Mouse (Mus musculus) adrenal gland, adult 8-10 months (tissue): ENCODE results near the gene Gm45799. TPM values are rescaled to one million over a fixed set of nuclear protein-coding genes. Genes with fewer than 3 reads are reported as not detected.

ENCODE experiments used
- DNase-seq: peaks from one replicate; pipeline ENCODE4 v3.0.0; 2022
- total RNA-seq, 4 experiments: library from RNA; stranded (reverse); gene quantifications; 2 replicates each; pipeline ENCODE4 v1.2.4; 2022

The Gm45799 gene
- total RNA-seq, 4 experiments from 2014 or later, result 6.4 to 14.4 (median 8.2) TPM

DNA sequence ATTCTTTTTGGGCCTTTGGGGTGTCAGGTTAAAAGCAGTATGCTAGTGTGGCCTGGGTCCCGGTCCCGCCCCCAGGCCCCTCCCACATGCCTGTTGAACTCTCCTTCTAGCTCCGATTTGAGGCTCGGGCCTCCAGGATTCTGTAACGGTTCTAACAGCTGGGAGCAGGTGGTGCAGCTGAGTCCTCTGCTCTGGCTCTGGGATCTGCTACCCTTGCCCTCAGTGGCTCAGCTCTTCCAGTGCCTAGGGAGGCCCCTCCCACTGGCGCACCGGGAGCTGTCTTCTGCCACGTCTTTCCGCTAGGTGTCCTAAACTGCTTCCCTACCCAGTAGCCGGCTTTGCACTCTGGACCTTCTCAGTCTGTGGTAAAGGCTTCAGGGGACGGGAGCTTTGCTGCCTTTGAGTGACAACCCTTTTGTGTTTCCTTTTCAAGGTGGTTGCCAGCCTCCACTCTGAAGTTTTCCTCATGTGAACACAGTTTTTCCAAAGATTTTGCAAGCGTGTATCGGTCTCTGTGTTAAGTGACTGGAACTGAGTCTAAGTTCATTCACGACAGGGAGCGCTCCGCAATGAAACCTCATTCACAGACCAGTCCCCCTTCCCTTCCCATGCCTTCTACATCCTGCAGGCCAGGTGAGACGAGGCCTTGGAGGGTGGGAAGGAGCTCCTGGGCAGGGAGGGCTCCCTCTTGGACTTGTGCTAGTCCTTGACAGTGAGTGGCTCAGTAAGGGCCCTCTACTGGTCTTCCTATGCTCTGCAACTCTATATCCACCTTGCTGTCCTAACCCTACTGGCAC lies 10.5 kb downstream of the Gm45799 start, which contains the start of gene Dnhd1:
Gene Dnhd1 (plus strand): TSS at position 189 of the 797 bp plus-strand sequence.
- peak; percentile 80 for DNase-seq

DNA sequence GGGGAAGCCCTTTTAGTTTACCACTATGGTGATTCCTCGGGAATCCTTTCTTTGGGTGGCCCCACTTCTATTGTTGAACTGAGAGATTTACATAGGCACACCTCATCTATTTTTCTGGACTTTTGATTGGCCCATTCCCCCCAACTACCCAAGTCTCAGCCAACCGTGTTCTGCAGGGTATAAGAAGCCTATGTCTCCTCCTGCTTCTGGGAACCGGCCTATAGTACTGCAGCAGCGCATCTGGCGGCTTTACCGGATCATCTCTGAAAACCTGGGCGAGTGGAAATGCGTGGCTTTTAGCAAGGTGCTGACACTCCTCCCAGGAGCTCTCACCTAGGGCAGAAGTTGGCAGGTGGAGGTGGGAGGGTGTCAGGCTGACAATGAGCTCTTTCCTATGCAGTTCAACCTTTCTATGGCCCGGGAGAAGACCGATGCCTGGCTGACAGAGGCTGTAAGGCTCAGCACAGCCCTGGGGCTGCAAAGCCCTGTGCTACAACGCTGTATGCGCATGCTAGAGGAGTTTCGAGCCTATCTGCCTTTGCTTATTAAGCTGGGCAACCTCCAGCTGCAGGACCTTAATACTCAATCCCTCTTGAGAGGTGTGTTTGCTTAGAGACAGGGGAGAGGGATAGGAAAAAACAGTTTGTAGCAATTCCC lies 45.3 kb downstream of the Gm45799 start:
- DNase-seq, result no peak

DNA sequence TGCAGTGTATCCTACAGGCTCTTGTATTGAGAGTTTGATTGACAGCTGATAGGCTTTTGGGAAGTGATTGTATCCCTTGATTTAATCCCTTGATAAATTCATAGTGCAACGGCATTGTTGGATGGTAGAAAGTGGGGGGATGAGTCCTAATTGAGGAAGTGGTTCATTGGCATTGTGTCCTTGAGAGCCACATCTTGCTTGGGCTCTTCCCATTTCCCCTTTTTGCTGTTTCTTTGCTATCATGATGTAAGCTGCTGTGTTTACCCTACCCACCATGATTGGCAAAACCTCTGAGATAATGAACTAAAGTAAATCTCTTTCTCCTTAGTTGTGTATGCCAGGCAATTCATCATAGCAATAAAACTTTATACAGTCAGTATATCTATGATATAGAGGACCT lies 50.5 kb downstream of the Gm45799 start:
- no peak for DNase-seq

DNA sequence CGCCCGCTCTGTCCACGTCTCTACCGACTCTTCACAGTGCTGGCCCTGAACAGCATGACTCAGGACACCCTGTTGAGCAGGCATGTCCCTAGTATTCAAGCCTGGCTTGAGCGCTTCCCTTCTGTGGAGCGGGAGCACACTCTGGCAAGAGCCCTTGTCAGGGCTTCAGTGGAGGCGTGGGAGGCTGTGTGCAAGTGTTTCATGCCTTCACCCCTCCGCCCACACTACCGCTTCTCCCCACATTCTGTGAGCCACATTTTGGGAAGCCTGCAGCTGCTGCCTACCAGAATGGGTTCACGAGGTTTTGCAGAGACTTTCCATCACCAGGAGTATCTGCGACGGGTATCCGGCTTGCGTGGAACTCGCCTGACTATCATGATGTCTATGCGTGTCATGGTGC lies 62.8 kb downstream of the Gm45799 start:
- no peak for DNase-seq

GRCm38 (mm10) chr7:105703816-105704215 lies 63.5 kb downstream of the Gm45799 start:
- DNase-seq, result no peak

DNA sequence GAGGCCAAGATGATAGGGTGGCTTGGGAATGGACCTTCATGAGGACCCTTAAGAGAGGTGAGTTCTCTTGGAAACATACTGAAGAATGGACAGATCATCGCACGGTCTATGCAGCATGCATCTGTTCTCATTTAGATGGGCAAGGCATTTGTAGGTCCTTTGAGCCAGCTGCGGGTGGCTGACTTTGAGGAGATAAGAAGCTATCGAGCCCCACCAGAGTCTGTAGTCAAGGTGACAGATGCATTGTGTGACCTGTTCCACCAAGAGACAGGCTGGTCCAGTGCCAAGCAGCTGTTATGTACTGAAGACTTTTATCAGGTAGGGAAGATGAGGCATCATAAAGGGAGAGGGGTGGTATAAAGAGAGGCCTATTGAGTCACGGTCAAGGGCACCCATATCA lies 68.4 kb downstream of the Gm45799 start:
- no peak for DNase-seq

GRCm38 (mm10) chr7:105715366-105715765 lies 75.0 kb downstream of the Gm45799 start:
- no peak for DNase-seq

GRCm38 (mm10) chr7:105721916-105722315 lies 81.6 kb downstream of the Gm45799 start:
- DNase-seq, result no peak

DNA sequence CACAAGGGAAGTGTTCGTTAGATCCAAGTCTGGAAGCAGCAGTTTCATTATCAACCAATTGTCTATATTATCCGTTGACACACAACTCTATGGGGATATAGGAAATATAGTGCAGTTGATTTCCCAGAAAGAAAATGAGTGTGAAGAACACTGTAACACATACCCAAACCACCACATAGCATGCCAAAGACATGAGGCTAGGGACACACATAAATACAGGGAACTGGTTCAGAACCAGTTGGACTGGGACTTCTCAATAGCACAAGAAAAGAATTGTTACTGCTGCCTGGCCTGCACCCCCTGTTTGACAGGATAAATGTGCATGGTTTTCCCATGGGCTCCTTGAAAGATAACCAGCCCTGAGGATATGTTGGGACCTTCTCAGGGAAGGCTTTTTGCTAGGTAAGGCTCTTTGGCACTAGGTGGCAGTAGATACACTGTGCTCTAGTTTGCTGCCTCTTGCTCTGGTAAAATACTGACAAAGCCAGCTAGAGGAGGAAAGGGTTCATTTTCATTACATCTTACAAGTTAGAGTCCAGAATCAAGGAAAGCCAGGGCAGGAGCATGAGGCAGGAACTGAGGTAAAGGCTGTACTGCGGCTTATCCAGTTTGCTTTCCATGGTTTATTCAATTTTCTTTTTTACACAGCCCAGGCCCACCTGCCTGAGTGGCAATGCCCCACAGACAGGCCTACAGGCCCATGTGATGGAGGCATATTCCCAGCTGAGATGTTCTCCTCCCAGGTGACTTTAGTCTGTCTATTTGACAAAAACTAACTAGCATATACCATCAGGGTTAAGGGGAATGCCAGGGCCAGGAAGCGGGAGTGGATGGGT lies 86.0 kb downstream of the Gm45799 start:
- no peak for DNase-seq

GRCm38 (mm10) chr7:105726980-105727325 lies 86.6 kb downstream of the Gm45799 start:
- no peak for DNase-seq

- no peak for DNase-seq
Observed at GRCm38 (mm10) chr7:105728701-105729428, 88.5 kb downstream of the Gm45799 start.

DNA sequence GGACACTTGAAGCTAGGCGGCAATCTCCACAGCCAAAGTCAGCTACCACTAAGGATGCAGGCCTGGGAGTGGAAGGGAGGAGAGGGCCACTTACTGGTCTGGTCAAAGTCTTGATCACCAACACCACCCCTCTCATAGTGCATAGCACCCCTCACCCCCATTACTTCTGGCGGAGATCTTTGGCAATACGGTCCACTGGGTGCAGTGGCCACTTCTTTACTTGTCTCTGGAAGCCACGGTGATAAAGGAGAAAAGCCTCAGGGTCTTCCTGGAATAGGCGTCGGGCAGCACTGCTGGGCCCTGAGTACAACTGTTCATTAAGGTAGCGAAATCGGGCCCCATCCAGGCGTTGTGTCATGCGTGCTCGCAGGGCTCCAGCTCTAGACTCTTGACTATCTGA lies 93.5 kb downstream of the Gm45799 start:
- no peak for DNase-seq

Other genes with a start within 250 kb of the Gm45799 start
- gene Fam160a2, start 240.5 kb upstream of the Gm45799 start, total RNA-seq, result 10 to 100 TPM; 28.5 to 34.9 (median 32.1) TPM
- not detected for gene Cnga4, start 236.0 kb upstream of the Gm45799 start, total RNA-seq
- under 1 TPM in 2 of 4 experiments, not detected in 2; 0.13 to 0.15 TPM for gene Cckbr, start 214.8 kb upstream of the Gm45799 start, total RNA-seq
- gene Cavin3, start 158.3 kb upstream of the Gm45799 start, total RNA-seq, result 10 to 100 TPM; 59.4 to 66.5 (median 60.9) TPM
- 10 to 100 TPM; 47.3 to 54.3 (median 51.8) TPM for gene Smpd1, start 86.2 kb upstream of the Gm45799 start, total RNA-seq
- gene Apbb1, start 58.9 kb upstream of the Gm45799 start, total RNA-seq, result 10 to 100 TPM; 17.3 to 30.8 (median 24.3) TPM
- 1 to 10 TPM in 1 of 4 experiments, under 1 TPM in 3; 0.52 to 1.3 (median 0.72) TPM for gene Hpx, start 40.4 kb upstream of the Gm45799 start, total RNA-seq
- 10 to 100 TPM; 24.0 to 50.0 (median 38.6) TPM for gene Trim3, start 7.0 kb upstream of the Gm45799 start, total RNA-seq
- 100 to 1,000 TPM in 3 of 4 experiments, 10 to 100 TPM in 1; 73.6 to 158 (median 103) TPM for gene Timm10b, start 496 bp upstream of the Gm45799 start, total RNA-seq
- gene Arfip2, start 136 bp upstream of the Gm45799 start, total RNA-seq, result 10 to 100 TPM; 50.6 to 93.3 (median 68.0) TPM
- gene Dnhd1, start 10.3 kb downstream of the Gm45799 start, total RNA-seq, result 1 to 10 TPM; 3.1 to 5.1 (median 4.0) TPM
- 100 to 1,000 TPM; 127 to 155 (median 137) TPM for gene Ilk, start 96.0 kb downstream of the Gm45799 start, total RNA-seq
- gene Rrp8, start 96.8 kb downstream of the Gm45799 start, total RNA-seq, result 10 to 100 TPM; 18.3 to 29.6 (median 22.0) TPM
- 100 to 1,000 TPM; 198 to 224 (median 207) TPM for gene Taf10, start 103.8 kb downstream of the Gm45799 start, total RNA-seq
- 100 to 1,000 TPM; 121 to 139 (median 132) TPM for gene Tpp1, start 111.7 kb downstream of the Gm45799 start, total RNA-seq
- 1 to 10 TPM; 7.4 to 9.8 (median 8.7) TPM for gene Dchs1, start 147.1 kb downstream of the Gm45799 start, total RNA-seq
- 100 to 1,000 TPM; 157 to 184 (median 171) TPM for gene Mrpl17, start 170.5 kb downstream of the Gm45799 start, total RNA-seq